Mouse (Mus musculus) heart, adult 2 months (tissue): ENCODE data around the gene Lyrm9. TPM values are rescaled to one million over a fixed set of nuclear protein-coding genes. Genes with fewer than 3 reads are reported as not detected.

Experiments used
- DNase-seq, 2 experiments: peaks; one replicate each; pipeline ENCODE4 v3.0.0; 2021
- H3K27ac ChIP-seq: fragments of 200-600 bp; 2 replicates; pipeline ENCODE4 v1.8.1; 2022
- H3K27me3 ChIP-seq: fragments of 200-500 bp; 2 replicates; pipeline ENCODE4 v1.6.1; 2012; ENCODE audit warnings: mild to moderate bottlenecking, low read length, inconsistent platforms, mixed read lengths; ENCODE audit not compliant: control insufficient read depth, insufficient read depth
- H3K36me3 ChIP-seq: fragments of 200-500 bp; 2 replicates; pipeline ENCODE4 v1.6.1; 2012; ENCODE audit warnings: low read length, inconsistent platforms; ENCODE audit not compliant: control insufficient read depth, insufficient read depth
- H3K4me1 ChIP-seq: fragments of 200-500 bp; 2 replicates; pipeline ENCODE4 v1.6.1; 2011; ENCODE audit warnings: low read length; ENCODE audit not compliant: control insufficient read depth, insufficient read depth
- H3K4me3 ChIP-seq: fragments of 200-600 bp; 2 replicates; pipeline ENCODE4 v1.8.1; 2022
- H3K79me2 ChIP-seq: fragments of 200-500 bp; replicated peaks from 2 replicates; pipeline ENCODE4 v1.6.1; 2012; ENCODE audit warnings: mild to moderate bottlenecking, inconsistent platforms, low read length, moderate library complexity, mixed read lengths; ENCODE audit not compliant: control insufficient read depth, insufficient read depth
- H3K9ac ChIP-seq: fragments of 200-500 bp; 2 replicates; pipeline ENCODE4 v1.6.1; 2012; ENCODE audit warnings: low read depth, mild to moderate bottlenecking, control low read depth, inconsistent platforms, low read length, mixed read lengths
- CTCF ChIP-seq: fragments of 200-600 bp; IDR thresholded peaks from 2 replicates; pipeline ENCODE4 v1.8.1; 2022; ENCODE audit warnings: antibody characterized with exemption, mild to moderate bottlenecking, moderate library complexity
- EP300 ChIP-seq: fragments of 200-500 bp; IDR thresholded peaks from 2 replicates; pipeline ENCODE4 v1.6.1; 2011; ENCODE audit warnings: low read depth, low read length, control low read depth; ENCODE audit not compliant: insufficient read depth
- POLR2A ChIP-seq: fragments of 200-500 bp; IDR thresholded peaks from 2 replicates; pipeline ENCODE4 v1.6.1; 2011; ENCODE audit warnings: mild to moderate bottlenecking, low read depth, low read length, control low read depth; ENCODE audit not compliant: insufficient read depth
- WGBS: fragments of 180-500 bp; shearing (Covaris S2); methylation state at CpG from one replicate; pipeline ENCODE4 v1.1.7; 2018; 5-methylcytosine and 5-hydroxymethylcytosine counted together
- intact Hi-C: fragments of 180-260 bp; cut with DNase I; formaldehyde crosslinking; loops from one replicate; pipeline ENCODE4 v1.15.1; 2025
- polyA plus RNA-seq: library from polyadenylated mRNA; depleted of rRNA; stranded (reverse); fragments of >200 nt; gene quantifications from 2 replicates; pipeline ENCODE4 v1.2.3, GENCODE M21; 2012; rRNA removed
- total RNA-seq, 2 experiments: library from RNA; stranded (reverse); gene quantifications; 2 replicates each; pipeline ENCODE4 v1.2.3; 2021

The Lyrm9 gene
- total and polyA plus RNA-seq, 3 experiments = 35.4 to 45.3 (median 37.1) TPM

DNA sequence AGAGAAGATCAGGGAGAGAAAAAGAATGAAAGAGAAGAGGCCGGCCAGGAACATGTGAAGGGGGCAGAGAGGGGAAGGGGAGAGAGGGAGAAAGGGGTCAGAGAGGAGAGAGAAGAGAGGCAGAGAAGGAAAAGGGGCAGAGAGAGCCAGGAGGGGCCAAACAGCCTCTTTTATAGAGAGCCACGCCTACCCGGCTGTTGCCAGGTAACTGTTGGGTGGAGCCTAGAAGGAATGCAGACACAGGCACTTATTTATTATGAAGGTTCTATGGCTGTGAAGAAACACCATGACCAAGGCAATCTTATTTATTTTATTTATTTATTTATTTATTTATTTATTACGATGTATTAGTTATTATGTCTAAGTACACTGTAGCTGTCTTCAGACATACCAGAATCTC, 44.5 kb downstream of the Lyrm9 start:
- 91% methylated on average over 4 of the region's 4 CpGs for WGBS
- Histone ChIP-seq H3K4me1 (no peaks in the 10 kb centered on the region), H3K4me3 (no peak overlapping the region), H3K27ac (no peak overlapping the region), H3K79me2 (no peaks in the 10 kb centered on the region), H3K9ac (no peak overlapping the region), H3K27me3 (no peaks in the 10 kb centered on the region), H3K36me3 (no peaks in the 10 kb centered on the region)
- no peak for DNase-seq
- TF ChIP-seq POLR2A (no peak), CTCF (no peak), EP300 (no peak)
- intact Hi-C loops = no loop called here

DNA sequence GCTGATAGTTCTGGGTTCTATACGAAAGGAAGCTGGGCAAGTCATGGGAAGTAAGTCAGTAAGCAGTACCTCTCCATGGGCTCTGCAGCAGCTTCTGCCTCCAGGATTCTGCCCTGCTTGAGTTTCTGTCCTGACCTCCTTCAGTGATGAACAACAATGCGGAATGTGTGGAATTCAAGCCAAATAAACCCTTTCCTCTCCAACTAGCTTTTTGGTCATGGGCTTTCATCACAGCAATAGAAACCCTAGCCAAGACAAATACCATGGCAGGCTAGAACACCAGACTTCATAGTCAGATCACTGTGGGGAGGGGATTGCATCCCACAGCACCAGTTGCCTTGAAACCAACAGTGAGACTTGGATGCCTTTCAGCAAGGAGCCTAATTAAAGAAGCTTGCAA, 46.4 kb downstream of the Lyrm9 start:
- Histone ChIP-seq H3K27me3 (no peaks in the 10 kb centered on the region), H3K27ac (no peak overlapping the region), H3K36me3 (no peaks in the 10 kb centered on the region), H3K4me1 (no peaks in the 10 kb centered on the region), H3K79me2 (no peaks in the 10 kb centered on the region), H3K4me3 (no peak overlapping the region), H3K9ac (no peak overlapping the region)
- TF ChIP-seq EP300 (no peak), CTCF (no peak), POLR2A (no peak)
- intact Hi-C loops = no loop called here
- DNase-seq = no peak
- WGBS = 34% methylated on average over 2 of the region's 2 CpGs

DNA sequence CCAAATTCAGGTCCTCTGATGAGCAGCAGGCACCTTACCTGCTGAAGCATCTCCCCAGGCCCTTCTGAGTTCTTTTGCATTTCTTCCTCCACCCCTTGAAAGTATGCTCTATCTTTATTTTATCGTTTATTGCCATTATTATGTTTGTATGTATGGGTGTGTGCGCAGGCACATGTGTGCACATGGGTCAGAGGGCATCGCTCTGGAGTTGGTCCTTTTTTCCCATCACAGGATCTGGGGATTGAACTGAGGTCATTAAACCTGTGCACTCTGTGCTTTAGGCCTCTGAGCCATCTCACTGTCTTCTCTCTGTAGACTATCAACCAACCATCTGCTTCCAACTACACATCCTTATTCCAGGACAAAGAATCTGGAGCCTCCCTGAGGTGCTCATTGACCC, 53.3 kb downstream of the Lyrm9 start:
- Histone ChIP-seq H3K4me3 (no peak overlapping the region), H3K9ac (no peak overlapping the region), H3K27me3 (no peaks in the 10 kb centered on the region), H3K27ac (no peak overlapping the region), H3K79me2 (no peaks in the 10 kb centered on the region), H3K36me3 (no peaks in the 10 kb centered on the region), H3K4me1 (no peaks in the 10 kb centered on the region)
- intact Hi-C loops = no loop called here
- 92% methylated on average over 3 of the region's 3 CpGs for WGBS
- no peak for TF ChIP-seq EP300
- no peak for TF ChIP-seq CTCF
- no peak for TF ChIP-seq POLR2A
- no peak for DNase-seq

DNA sequence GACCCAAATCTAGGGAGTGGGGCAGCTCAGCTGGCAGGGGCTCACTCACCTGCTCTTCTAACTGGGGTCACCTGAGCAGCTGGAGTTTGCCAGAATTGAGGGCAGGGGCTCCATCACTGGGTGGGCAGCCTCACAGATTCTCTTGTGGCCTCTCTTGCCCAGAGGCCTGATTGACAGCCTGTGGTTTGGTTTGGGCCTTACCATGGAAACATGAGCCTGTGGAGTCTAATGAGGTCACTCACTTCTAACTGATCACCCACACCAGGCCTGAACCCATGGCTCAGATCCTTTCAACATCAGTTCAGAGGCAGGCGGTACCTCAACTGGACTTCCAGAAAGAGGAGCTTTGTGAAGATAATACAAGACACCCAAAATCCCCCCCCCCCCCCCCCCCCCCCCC, 60.3 kb downstream of the Lyrm9 start:
- H3K9ac ChIP-seq = no peak overlapping the region

DNA sequence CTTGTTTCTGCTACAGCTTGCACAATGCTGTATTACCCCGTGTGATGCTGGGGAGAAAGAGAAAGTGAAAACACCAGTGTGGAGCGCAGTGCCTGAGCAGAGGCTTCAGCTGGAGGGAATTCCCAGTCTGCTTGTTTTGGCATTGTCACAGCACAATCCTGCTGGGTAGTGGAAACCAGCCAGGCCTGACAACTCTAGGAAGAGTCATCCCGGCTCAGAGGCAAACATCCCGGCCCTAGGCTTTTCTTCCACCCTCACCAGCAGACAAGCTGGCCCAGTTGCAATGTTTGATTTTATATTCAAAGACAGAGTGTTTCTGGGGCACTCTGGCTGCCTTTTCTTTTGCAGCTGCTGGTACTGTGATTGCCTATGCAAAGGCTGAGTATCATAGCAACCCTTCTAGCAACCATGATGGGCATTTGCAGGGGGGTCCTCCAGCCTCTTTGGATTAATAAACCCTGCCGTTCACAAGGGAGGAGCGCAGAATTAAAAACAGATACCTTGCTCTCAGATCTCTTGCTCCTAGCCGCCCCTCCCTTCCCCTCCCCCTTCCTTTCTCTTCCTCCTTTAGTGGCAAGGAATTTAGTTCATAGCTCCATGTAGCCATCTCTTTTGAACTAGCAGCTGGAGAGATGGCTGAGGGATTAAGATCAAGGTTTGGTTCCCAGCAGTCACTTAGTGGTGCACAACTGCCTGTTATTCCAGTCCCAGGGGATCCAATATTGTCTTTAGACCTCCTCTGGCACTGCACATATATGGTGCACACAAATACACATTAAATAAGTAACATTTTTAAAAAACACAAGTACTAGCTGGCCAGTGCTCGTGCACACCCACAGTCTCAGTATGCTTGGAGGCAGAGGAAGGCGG, 61.0 kb downstream of the Lyrm9 start:
- 35% methylated on average over 9 of the region's 9 CpGs for WGBS
- H3K27ac ChIP-seq = no peak overlapping the region; the same call in 1 of the 2 replicates
- H3K4me3 ChIP-seq = no peak overlapping the region
- intact Hi-C loops = no loop called here
- no peaks in the 10 kb centered on the region for H3K27me3 ChIP-seq
- H3K79me2 ChIP-seq = no peaks in the 10 kb centered on the region
- no peaks in the 10 kb centered on the region for H3K36me3 ChIP-seq
- no peak overlapping the region for H3K9ac ChIP-seq
- peaks cover 2% of the 10 kb centered on the region; the same call in 1 of the 2 replicates for H3K4me1 ChIP-seq
- DNase-seq = peak; percentile 72 to 84
- TF ChIP-seq EP300 (no peak), CTCF (no peak), POLR2A (no peak)

More for the DNA sequence above, 60.3 kb downstream of the Lyrm9 start:
- Histone ChIP-seq H3K27me3 (no peaks in the 10 kb centered on the region), H3K79me2 (no peaks in the 10 kb centered on the region), H3K27ac (no peak overlapping the region; the same call in 1 of the 2 replicates), H3K4me3 (no peak overlapping the region), H3K36me3 (no peaks in the 10 kb centered on the region), H3K4me1 (peaks cover 2% of the 10 kb centered on the region; the same call in 1 of the 2 replicates)
- WGBS = 54% methylated on average over 1 of the region's 1 CpGs
- intact Hi-C loops = no loop called here
- TF ChIP-seq CTCF (no peak), EP300 (no peak), POLR2A (no peak)
- peak; percentile 20 to 23 for DNase-seq

- Histone ChIP-seq H3K79me2 (no peaks in the 10 kb centered on the region), H3K4me3 (no peak overlapping the region), H3K27me3 (no peaks in the 10 kb centered on the region), H3K36me3 (no peaks in the 10 kb centered on the region), H3K9ac (no peak overlapping the region), H3K4me1 (peaks cover 2% of the 10 kb centered on the region; the same call in 1 of the 2 replicates), H3K27ac (no peak overlapping the region)
- no peak for TF ChIP-seq CTCF
- no peak for TF ChIP-seq EP300
- TF ChIP-seq POLR2A = no peak
- intact Hi-C loops = no loop called here
- WGBS = 91% methylated on average over 4 of the region's 4 CpGs
- no peak for DNase-seq
These were observed 62.8 kb downstream of the Lyrm9 start for GRCm38 (mm10) chr11:78889156-78889555.

Other genes with a start within 250 kb of the Lyrm9 start
- gene Nlk, start 129.2 kb upstream of the Lyrm9 start, total RNA-seq = 10 to 100 TPM; 13.0 to 14.9 TPM
- 10.7 and 15.1 TPM in 2 replicates for gene Nlk, start 129.2 kb upstream of the Lyrm9 start, polyA plus RNA-seq
- 10 to 100 TPM; 18.4 to 19.0 TPM for gene Ccnq, start 74.9 kb upstream of the Lyrm9 start, total RNA-seq
- 42.4 and 59.7 TPM in 2 replicates for gene Ccnq, start 74.9 kb upstream of the Lyrm9 start, polyA plus RNA-seq
- 1 to 10 TPM; 5.0 to 5.7 TPM for gene Nos2, start 94.2 kb downstream of the Lyrm9 start, total RNA-seq
- gene Nos2, start 94.2 kb downstream of the Lyrm9 start, polyA plus RNA-seq = 8.3 TPM in 2 replicates
- 10 to 100 TPM; 20.7 to 23.1 TPM for gene Lgals9, start 158.4 kb downstream of the Lyrm9 start, total RNA-seq
- gene Lgals9, start 158.4 kb downstream of the Lyrm9 start, polyA plus RNA-seq = 49.5 and 93.4 TPM in 2 replicates